Mouse (Mus musculus) skeletal muscle tissue, adult 2 months (tissue): ENCODE results near the gene Tnni3.

Experiments
- DNase-seq: peaks from one replicate; pipeline ENCODE4 v3.0.0-alpha.2; 2012; ENCODE audit warnings: low read depth, low spot score

Gene Tnni3

GRCm38 (mm10) chr7:4499034-4499433 lies 25.0 kb downstream of the Tnni3 start:
- DNase-seq, result no peak

GRCm38 (mm10) chr7:4498251-4498650 lies 25.8 kb downstream of the Tnni3 start:
- DNase-seq, result peak; percentile 83

GRCm38 (mm10) chr7:4497271-4497903 lies 26.6 kb downstream of the Tnni3 start:
- no peak for DNase-seq

- no peak for DNase-seq
These were observed 27.6 kb downstream of the Tnni3 start for GRCm38 (mm10) chr7:4496468-4496867.

- no peak for DNase-seq
These were observed 30.0 kb downstream of the Tnni3 start for GRCm38 (mm10) chr7:4493991-4494390.

GRCm38 (mm10) chr7:4492284-4493224 lies 31.5 kb downstream of the Tnni3 start:
- peak; percentile 55 for DNase-seq

GRCm38 (mm10) chr7:4491308-4491707 lies 32.7 kb downstream of the Tnni3 start:
- no peak for DNase-seq

GRCm38 (mm10) chr7:4482281-4482680 lies 41.7 kb downstream of the Tnni3 start:
- no peak for DNase-seq

- DNase-seq, result no peak
These were observed 44.4 kb downstream of the Tnni3 start for GRCm38 (mm10) chr7:4479674-4480073.

GRCm38 (mm10) chr7:4478796-4479291 lies 45.2 kb downstream of the Tnni3 start:
- DNase-seq, result no peak

GRCm38 (mm10) chr7:4478021-4478795 lies 45.8 kb downstream of the Tnni3 start:
- DNase-seq, result peak; percentile 88

- DNase-seq, result no peak
These were observed 50.1 kb downstream of the Tnni3 start for GRCm38 (mm10) chr7:4473940-4474339.

- DNase-seq, result peak; percentile 28
These were observed 52.9 kb downstream of the Tnni3 start for GRCm38 (mm10) chr7:4471179-4471555.

- no peak for DNase-seq
These were observed 53.5 kb downstream of the Tnni3 start for GRCm38 (mm10) chr7:4470275-4471178.
